Mouse (Mus musculus): ENCODE data around the gene Ldlrad3. TPM values are rescaled to one million over a fixed set of nuclear protein-coding genes. Genes with fewer than 3 reads are reported as not detected.

Gene Ldlrad3
- polyA plus RNA-seq, 1 experiment from 2014 or later, result 64.1 TPM

DNA sequence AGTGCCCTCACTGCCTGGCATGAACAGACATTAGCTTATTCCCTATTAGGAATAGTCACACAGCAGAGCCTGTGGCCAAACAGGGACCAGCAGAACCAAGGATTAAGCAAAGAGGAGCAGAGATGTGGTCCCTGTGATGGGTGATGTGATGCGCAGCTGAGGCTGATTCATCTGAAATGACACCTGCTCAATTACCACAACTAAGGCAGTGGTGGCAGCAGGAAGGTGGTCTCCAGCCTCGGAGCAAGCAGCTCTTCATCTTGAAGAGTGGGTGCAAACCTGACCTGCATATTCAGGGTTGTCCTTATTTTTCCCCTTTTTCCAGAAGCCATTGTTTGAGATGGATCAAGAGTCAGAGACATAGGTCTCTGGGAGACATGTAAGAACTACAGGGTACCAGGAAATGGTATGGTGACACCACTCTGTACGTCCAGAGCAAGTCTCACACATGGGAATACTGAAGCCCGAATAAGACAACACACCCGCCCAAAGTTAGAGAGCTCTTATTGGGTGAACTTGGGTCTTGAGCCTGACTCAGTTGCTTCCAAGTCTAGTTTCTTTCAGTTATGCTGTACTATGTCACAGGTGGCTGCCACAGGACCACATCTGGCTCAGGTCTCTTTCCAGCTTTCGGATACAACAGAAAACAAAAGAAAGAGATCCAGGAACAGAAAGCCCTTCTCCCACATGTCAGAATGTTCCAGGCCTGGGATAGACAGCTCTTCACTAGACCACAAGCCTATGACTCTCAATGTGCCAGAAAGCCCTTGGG, 112.7 kb downstream of the Ldlrad3 start:
- Histone ChIP-seq H3K4me3 (no peak overlapping the region), H3K27me3 (ENCODE audit: low read depth, poor library complexity, severe bottlenecking) (no peaks in the 10 kb centered on the region), H3K4me1 (peaks cover 11% of the 10 kb centered on the region), H3K36me3 (peaks cover 31% of the 10 kb centered on the region), H3K9me3 (replicated peaks) (no peaks in the 10 kb centered on the region), H3K27ac (no peak overlapping the region)
- no peak for DNase-seq (ENCODE audit: low spot score)
- WGBS, result 94% methylated on average over 6 of the region's 6 CpGs

DNA sequence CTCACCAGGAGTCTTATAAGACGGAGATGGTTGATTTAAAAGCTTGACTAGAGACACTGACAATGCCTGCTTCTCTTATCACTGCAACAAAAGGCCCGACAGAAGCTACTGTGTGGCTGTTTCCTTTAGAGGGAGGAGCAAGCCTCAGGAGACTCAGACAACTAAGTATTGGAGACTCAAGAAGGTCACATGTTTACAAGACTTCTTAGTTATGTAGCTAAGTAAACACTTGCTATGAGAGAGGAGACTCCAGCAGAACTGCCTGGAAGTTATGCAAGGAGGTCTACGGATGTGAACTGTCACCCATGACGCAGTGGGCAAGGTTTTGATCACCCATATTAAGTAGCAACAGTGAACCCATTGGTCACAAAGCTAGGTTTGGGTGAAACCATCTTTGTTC, 113.3 kb downstream of the Ldlrad3 start:
- no peak for DNase-seq (ENCODE audit: low spot score)
- Histone ChIP-seq H3K27ac (no peak overlapping the region), H3K4me3 (no peak overlapping the region), H3K36me3 (peaks cover 31% of the 10 kb centered on the region), H3K9me3 (replicated peaks) (no peaks in the 10 kb centered on the region), H3K27me3 (ENCODE audit: low read depth, poor library complexity, severe bottlenecking) (no peaks in the 10 kb centered on the region), H3K4me1 (peaks cover 11% of the 10 kb centered on the region)
- 83% methylated on average over 4 of the region's 4 CpGs for WGBS

DNA sequence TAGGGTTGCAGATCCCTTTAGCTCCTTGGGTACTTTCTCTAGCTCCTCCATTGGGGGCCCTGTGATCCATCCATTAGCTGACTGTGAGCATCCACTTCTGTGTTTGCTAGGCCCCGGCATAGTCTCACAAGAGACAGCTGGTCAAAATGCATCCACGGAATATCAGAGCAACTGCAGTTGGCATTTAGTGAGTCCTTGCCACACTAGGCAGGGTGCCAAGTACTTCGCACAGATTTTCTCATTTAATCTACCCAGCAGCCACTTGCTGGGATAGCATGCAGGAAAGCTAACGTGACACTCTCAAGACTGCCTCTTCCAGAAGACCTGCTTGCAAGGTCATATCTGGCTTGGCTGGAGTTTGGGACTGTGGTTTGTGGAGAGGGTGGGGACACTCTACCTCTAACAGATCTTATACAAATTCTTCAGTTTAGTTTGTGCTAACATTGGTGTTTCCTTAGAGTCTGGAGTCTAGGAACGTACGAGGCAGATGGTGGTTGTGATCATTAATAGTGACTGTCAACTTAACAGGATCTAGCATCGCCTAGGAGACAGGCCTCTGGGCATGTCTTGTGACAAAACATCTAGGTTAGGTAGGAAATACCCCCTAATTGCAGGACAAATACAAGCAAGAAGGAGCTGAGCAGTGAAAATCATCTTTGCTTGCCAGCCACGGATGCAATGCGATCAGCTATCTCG, 115.0 kb downstream of the Ldlrad3 start:
- Histone ChIP-seq H3K4me3 (no peak overlapping the region), H3K27me3 (ENCODE audit: low read depth, poor library complexity, severe bottlenecking) (no peaks in the 10 kb centered on the region), H3K9me3 (replicated peaks) (no peaks in the 10 kb centered on the region), H3K4me1 (peaks cover 11% of the 10 kb centered on the region), H3K27ac (no peak overlapping the region), H3K36me3 (peaks cover 44% of the 10 kb centered on the region)
- DNase-seq (ENCODE audit: low spot score), result no peak
- WGBS, result 95% methylated on average over 10 of the region's 10 CpGs

- H3K9me3 ChIP-seq (replicated peaks), result no peaks in the 10 kb centered on the region
- no peaks in the 10 kb centered on the region for H3K4me1 ChIP-seq
- peaks cover 40% of the 10 kb centered on the region for H3K36me3 ChIP-seq
- H3K4me3 ChIP-seq, result no peak overlapping the region
- H3K27me3 ChIP-seq (ENCODE audit: low read depth, poor library complexity, severe bottlenecking), result no peaks in the 10 kb centered on the region
- WGBS, result 92% methylated on average over 8 of the region's 8 CpGs
- DNase-seq (ENCODE audit: low spot score), result no peak
- H3K27ac ChIP-seq, result no peak overlapping the region
Measured at GRCm38 (mm10) chr2:102064826-102065441, 121.3 kb downstream of the Ldlrad3 start.

DNA sequence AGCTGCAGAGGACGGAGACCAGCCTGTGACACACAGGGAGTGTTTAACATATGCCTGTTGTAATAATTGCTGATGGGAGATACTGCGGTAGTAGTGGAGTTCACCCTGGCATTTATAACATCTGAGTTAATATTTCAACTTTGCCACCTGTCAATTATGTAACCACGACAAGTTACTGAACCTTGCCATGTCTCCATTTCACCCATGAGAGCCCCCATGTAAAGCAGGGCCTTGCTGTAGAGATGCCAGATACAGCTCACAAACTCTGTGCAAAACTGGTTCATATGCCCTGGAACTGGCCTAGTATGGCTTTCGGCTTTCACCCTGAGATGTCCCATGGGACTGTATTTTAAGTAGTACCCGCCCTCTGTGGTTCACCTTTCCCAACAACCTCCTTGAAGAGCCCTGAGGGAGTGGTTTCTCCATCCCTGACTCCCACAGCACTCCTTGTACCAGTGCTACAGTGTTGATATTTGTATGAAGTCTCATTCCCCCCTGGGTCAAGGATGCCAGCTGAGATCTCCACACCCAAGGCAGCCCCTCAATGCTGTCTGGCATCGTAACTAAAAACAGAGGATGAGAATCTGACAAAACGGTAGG, 122.2 kb downstream of the Ldlrad3 start:
- no peak overlapping the region for H3K4me3 ChIP-seq
- H3K27ac ChIP-seq, result no peak overlapping the region
- no peaks in the 10 kb centered on the region for H3K27me3 ChIP-seq (ENCODE audit: low read depth, poor library complexity, severe bottlenecking)
- H3K9me3 ChIP-seq (replicated peaks), result no peaks in the 10 kb centered on the region
- WGBS, result 89% methylated on average over 7 of the region's 7 CpGs
- peaks cover 42% of the 10 kb centered on the region for H3K36me3 ChIP-seq
- H3K4me1 ChIP-seq, result no peaks in the 10 kb centered on the region
- DNase-seq (ENCODE audit: low spot score), result no peak

DNA sequence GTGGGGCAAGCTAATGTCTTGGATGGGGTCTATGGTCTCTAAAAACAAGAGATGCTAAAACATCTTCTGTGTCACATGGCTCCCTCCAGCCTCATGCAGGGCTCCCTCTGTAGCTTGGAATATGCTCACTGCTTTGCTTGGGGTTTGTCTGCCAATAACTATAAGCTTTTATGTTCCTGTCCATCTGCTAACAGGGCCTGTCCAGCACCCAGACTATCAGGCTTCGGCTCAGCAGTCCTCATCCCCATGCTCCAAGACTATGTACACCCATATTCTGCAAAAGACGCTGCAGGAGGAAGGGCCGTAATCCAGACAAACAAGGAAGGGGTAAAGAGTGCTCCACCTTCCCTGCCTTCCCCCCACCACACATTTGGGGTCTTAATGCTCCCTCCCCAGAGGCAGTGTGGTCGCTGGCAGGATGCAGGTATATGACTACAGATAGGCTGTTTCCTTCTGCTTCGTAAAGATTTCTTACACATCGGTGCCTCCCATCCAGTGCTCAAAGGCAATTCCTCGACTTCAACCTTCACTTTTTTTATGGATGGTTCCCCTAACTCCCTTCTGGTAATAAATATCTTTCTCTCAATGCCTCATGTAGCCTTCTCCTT, 123.2 kb downstream of the Ldlrad3 start:
- Histone ChIP-seq H3K27me3 (ENCODE audit: low read depth, poor library complexity, severe bottlenecking) (no peaks in the 10 kb centered on the region), H3K36me3 (peaks cover 49% of the 10 kb centered on the region), H3K4me3 (no peak overlapping the region), H3K27ac (no peak overlapping the region), H3K4me1 (no peaks in the 10 kb centered on the region), H3K9me3 (replicated peaks) (no peaks in the 10 kb centered on the region)
- DNase-seq (ENCODE audit: low spot score), result no peak
- WGBS, result 91% methylated on average over 7 of the region's 7 CpGs

- H3K27me3 ChIP-seq (ENCODE audit: low read depth, poor library complexity, severe bottlenecking), result no peaks in the 10 kb centered on the region
- H3K27ac ChIP-seq, result no peak overlapping the region
- H3K4me1 ChIP-seq, result no peaks in the 10 kb centered on the region
- no peak for DNase-seq (ENCODE audit: low spot score)
- peaks cover 52% of the 10 kb centered on the region for H3K36me3 ChIP-seq
- no peak overlapping the region for H3K4me3 ChIP-seq
- WGBS, result 90% methylated on average over 8 of the region's 8 CpGs
- no peaks in the 10 kb centered on the region for H3K9me3 ChIP-seq (replicated peaks)
Measured at GRCm38 (mm10) chr2:102061921-102062320, 124.3 kb downstream of the Ldlrad3 start.

GRCm38 (mm10) chr2:102057746-102058145, 128.4 kb downstream of the Ldlrad3 start:
- no peaks in the 10 kb centered on the region for H3K4me1 ChIP-seq
- H3K27ac ChIP-seq, result no peak overlapping the region
- peaks cover 68% of the 10 kb centered on the region for H3K36me3 ChIP-seq
- DNase-seq (ENCODE audit: low spot score), result no peak
- H3K27me3 ChIP-seq (ENCODE audit: low read depth, poor library complexity, severe bottlenecking), result no peaks in the 10 kb centered on the region
- H3K4me3 ChIP-seq, result no peak overlapping the region
- 97% methylated on average over 12 of the region's 12 CpGs for WGBS
- no peaks in the 10 kb centered on the region for H3K9me3 ChIP-seq (replicated peaks)

DNA sequence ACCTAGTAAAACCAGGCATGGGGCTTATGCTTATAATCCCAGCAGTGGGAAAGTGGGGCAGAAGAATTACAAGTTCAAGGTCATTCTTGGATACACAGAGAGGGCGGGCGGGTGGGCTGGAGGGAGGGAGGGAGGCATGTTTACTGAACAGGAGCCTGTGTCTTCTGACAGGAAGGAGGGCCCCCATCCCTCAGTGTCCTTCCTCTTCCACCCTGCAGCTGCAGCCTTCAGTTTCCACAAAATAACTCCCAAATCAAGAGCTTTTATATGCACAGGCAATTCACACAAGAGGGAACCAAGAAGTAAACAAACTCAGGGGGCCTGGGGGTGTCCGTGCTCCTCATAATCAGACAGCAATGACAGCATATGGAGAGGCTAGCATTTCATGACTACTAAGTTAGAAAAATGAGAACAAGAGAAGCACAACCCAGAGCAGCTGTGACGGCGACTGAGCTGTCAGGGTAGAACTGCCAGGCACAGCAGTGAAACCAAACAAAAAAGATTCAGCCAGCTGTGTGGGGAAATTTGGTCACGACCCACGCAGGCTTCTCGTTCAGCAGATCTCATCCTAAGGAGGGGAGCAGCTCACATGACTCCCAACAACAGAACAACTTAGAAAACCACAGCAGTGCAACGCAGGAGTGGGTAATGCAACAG, 129.0 kb downstream of the Ldlrad3 start:
- Histone ChIP-seq H3K9me3 (replicated peaks) (no peaks in the 10 kb centered on the region), H3K36me3 (peaks cover 71% of the 10 kb centered on the region), H3K4me1 (no peaks in the 10 kb centered on the region), H3K27me3 (ENCODE audit: low read depth, poor library complexity, severe bottlenecking) (no peaks in the 10 kb centered on the region), H3K27ac (no peak overlapping the region), H3K4me3 (no peak overlapping the region)
- no peak for DNase-seq (ENCODE audit: low spot score)
- 83% methylated on average over 9 of the region's 9 CpGs for WGBS

DNA sequence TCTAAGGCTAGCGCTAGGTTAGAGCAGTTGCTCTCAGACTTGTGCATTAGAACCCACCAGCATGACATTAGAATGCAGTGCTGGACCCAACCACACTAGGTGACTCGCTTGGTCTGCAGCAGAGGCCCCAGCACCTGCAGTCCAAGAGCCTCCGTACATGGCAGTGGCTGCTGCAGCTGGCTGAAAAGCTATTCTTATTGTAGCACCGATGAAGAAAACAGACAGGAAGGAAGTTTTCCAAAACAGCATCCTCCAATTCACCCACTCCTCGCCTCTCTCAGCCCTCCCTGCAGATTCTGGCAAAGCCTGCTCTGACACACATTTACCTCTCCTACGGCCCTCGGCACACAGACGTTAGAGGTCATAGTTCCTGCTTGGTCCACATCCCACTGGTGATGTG, 130.0 kb downstream of the Ldlrad3 start:
- Histone ChIP-seq H3K4me3 (no peak overlapping the region), H3K4me1 (no peaks in the 10 kb centered on the region), H3K27ac (no peak overlapping the region), H3K36me3 (peaks cover 71% of the 10 kb centered on the region), H3K9me3 (replicated peaks) (no peaks in the 10 kb centered on the region), H3K27me3 (ENCODE audit: low read depth, poor library complexity, severe bottlenecking) (no peaks in the 10 kb centered on the region)
- no peak for DNase-seq (ENCODE audit: low spot score)
- WGBS, result 89% methylated on average over 8 of the region's 8 CpGs

GRCm38 (mm10) chr2:102052951-102053660, 133.1 kb downstream of the Ldlrad3 start:
- no peak overlapping the region for H3K27ac ChIP-seq
- H3K27me3 ChIP-seq (ENCODE audit: low read depth, poor library complexity, severe bottlenecking), result no peaks in the 10 kb centered on the region
- no peak overlapping the region for H3K4me3 ChIP-seq
- no peaks in the 10 kb centered on the region for H3K9me3 ChIP-seq (replicated peaks)
- H3K36me3 ChIP-seq, result peaks cover 52% of the 10 kb centered on the region
- DNase-seq (ENCODE audit: low spot score), result no peak
- peaks cover 17% of the 10 kb centered on the region; the same call in 1 of the 2 replicates for H3K4me1 ChIP-seq
- WGBS, result 88% methylated on average over 10 of the region's 10 CpGs

- Histone ChIP-seq H3K4me3 (no peak overlapping the region), H3K27ac (no peak overlapping the region), H3K27me3 (ENCODE audit: low read depth, poor library complexity, severe bottlenecking) (no peaks in the 10 kb centered on the region), H3K9me3 (replicated peaks) (no peaks in the 10 kb centered on the region), H3K36me3 (peaks cover 51% of the 10 kb centered on the region), H3K4me1 (peaks cover 17% of the 10 kb centered on the region; the same call in 1 of the 2 replicates)
- WGBS, result 92% methylated on average over 6 of the region's 6 CpGs
- DNase-seq (ENCODE audit: low spot score), result no peak
Measured at GRCm38 (mm10) chr2:102052353-102052752, 133.8 kb downstream of the Ldlrad3 start.
